Mouse (Mus musculus) lung, postnatal 0 days (tissue): ENCODE data around the gene Taf5. TPM values are rescaled to one million over a fixed set of nuclear protein-coding genes. Genes with fewer than 3 reads are reported as not detected.

Source experiments
- ATAC-seq: fragments of 200-750 bp; cut with Nextera tagmentation; 2 replicates; pipeline ENCODE4 v1.8.0; 2017; ENCODE audit warnings: moderate library complexity
- DNase-seq: peaks from one replicate; pipeline ENCODE4 v3.0.0-alpha.2; 2016; ENCODE audit warnings: low spot score
- H3K27ac ChIP-seq: fragments of 300-500 bp; sonication (generic); 2 replicates; pipeline ENCODE4 v1.5.1; 2014; ENCODE audit warnings: antibody characterized with exemption, mild to moderate bottlenecking, low read length, mixed read lengths
- H3K27me3 ChIP-seq: fragments of 300-500 bp; sonication (generic); replicated peaks from 2 replicates; pipeline ENCODE4 v1.6.1; 2014; ENCODE audit warnings: low read length, mixed read lengths; ENCODE audit not compliant: insufficient read depth
- H3K36me3 ChIP-seq: fragments of 300-500 bp; sonication (generic); 2 replicates; pipeline ENCODE4 v1.6.1; 2014; ENCODE audit warnings: low read length, mixed read lengths; ENCODE audit not compliant: insufficient read depth
- H3K4me1 ChIP-seq: fragments of 300-500 bp; sonication (generic); 2 replicates; pipeline ENCODE4 v1.6.1; 2014; ENCODE audit warnings: antibody characterized with exemption, low read depth, low read length, mixed read lengths; ENCODE audit not compliant: insufficient read depth
- H3K4me2 ChIP-seq: fragments of 300-500 bp; sonication (generic); replicated peaks from 2 replicates; pipeline ENCODE4 v1.6.1; 2014; ENCODE audit warnings: low read depth, mild to moderate bottlenecking, low read length, moderate library complexity, mixed read lengths
- H3K4me3 ChIP-seq: fragments of 300-500 bp; sonication (generic); 2 replicates; pipeline ENCODE4 v1.5.1; 2014; ENCODE audit warnings: low read depth, low read length
- H3K9ac ChIP-seq: fragments of 300-500 bp; sonication (generic); replicated peaks from 2 replicates; pipeline ENCODE4 v1.6.1; 2014; ENCODE audit warnings: low read depth, mild to moderate bottlenecking
- H3K9me3 ChIP-seq: fragments of 300-500 bp; sonication (generic); 2 replicates; pipeline ENCODE4 v1.6.1; 2016; ENCODE audit warnings: low read length, mixed read lengths
- CTCF ChIP-seq: IDR thresholded peaks from 2 replicates; pipeline ENCODE4 v1.5.1; 2016; ENCODE audit warnings: antibody characterized with exemption, mild to moderate bottlenecking
- EP300 ChIP-seq: IDR thresholded peaks from 2 replicates; pipeline ENCODE4 v1.6.1; 2016; ENCODE audit warnings: antibody characterized with exemption, mild to moderate bottlenecking, control low read depth
- WGBS: fragments of 180-500 bp; shearing (Covaris S2); extraction: QIAGEN DNeasy Blood & Tissue Kit; methylation state at CpG from one replicate; pipeline ENCODE4 v1.1.7; 2014; 5-methylcytosine and 5-hydroxymethylcytosine counted together
- polyA plus RNA-seq: library from polyadenylated mRNA; unstranded; fragments of >200 nt; fragmentation: Nextera tagmentation; extraction: Ambion mirVana; gene quantifications from 2 replicates; pipeline ENCODE4 v1.2.1, GENCODE M21; 2015

Gene Taf5
- 2.1 and 2.3 TPM in 2 replicates for polyA plus RNA-seq

- ATAC-seq (peak; percentile 81), DNase-seq (peak; percentile 99)
- 9% methylated on average over 48 of the region's 49 CpGs for WGBS
- Histone ChIP-seq H3K27me3 (no peaks in the 10 kb centered on the region), H3K9ac (peak within 1 kb of the TSS; percentile 81), H3K27ac (peak within 1 kb of the TSS; percentile 89), H3K4me1 (no peaks in the 10 kb centered on the region), H3K4me3 (peak within 1 kb of the TSS; percentile 97), H3K4me2 (peak within 1 kb of the TSS; percentile 84), H3K9me3 (no peaks in the 10 kb centered on the region), H3K36me3 (0 out of 2 replicates have a peak, but pooled peaks cover 3% of the 10 kb centered on the region)
- TF ChIP-seq CTCF (peak; percentile 45), EP300 (no peak)
Observed at GRCm38 (mm10) chr19:47067096-47067882, at the start of gene Taf5. TSS of gene Taf5 (plus strand) at chr19:47067746.

- DNase-seq (no peak), ATAC-seq (no peak)
- Histone ChIP-seq H3K4me3 (no peak overlapping the region), H3K36me3 (no peaks in the 10 kb centered on the region), H3K27ac (no peak overlapping the region), H3K9me3 (no peaks in the 10 kb centered on the region), H3K27me3 (peaks cover 37% of the 10 kb centered on the region), H3K9ac (no peak overlapping the region), H3K4me1 (peaks cover 8% of the 10 kb centered on the region), H3K4me2 (no peak overlapping the region)
- no peak for TF ChIP-seq CTCF
- 8% methylated on average over 3 of the region's 3 CpGs for WGBS
Observed at GRCm38 (mm10) chr19:47017831-47018230, 49.7 kb upstream of the Taf5 start.

GRCm38 (mm10) chr19:47018330-47018729 is 49.2 kb upstream of the Taf5 start:
- ATAC-seq (no peak), DNase-seq (no peak)
- TF ChIP-seq EP300, result no peak
- no peak for TF ChIP-seq CTCF
- Histone ChIP-seq H3K36me3 (no peaks in the 10 kb centered on the region), H3K9me3 (no peaks in the 10 kb centered on the region), H3K4me1 (peaks cover 8% of the 10 kb centered on the region), H3K9ac (no peak overlapping the region), H3K4me2 (no peak overlapping the region), H3K27ac (no peak overlapping the region), H3K4me3 (no peak overlapping the region), H3K27me3 (peaks cover 32% of the 10 kb centered on the region)
- 59% methylated on average over 2 of the region's 2 CpGs for WGBS

- H3K4me2 ChIP-seq, result no peak overlapping the region
- H3K27me3 ChIP-seq, result peaks cover 25% of the 10 kb centered on the region
- DNase-seq (no peak), ATAC-seq (no peak)
- H3K27ac ChIP-seq, result no peak overlapping the region
- no peaks in the 10 kb centered on the region for H3K36me3 ChIP-seq
- H3K9ac ChIP-seq, result no peak overlapping the region
- no peak for TF ChIP-seq EP300
- TF ChIP-seq CTCF, result no peak
- no peaks in the 10 kb centered on the region for H3K9me3 ChIP-seq
- peaks cover 6% of the 10 kb centered on the region for H3K4me1 ChIP-seq
- WGBS, result 25% methylated on average over 6 of the region's 6 CpGs
- no peak overlapping the region for H3K4me3 ChIP-seq
Observed at GRCm38 (mm10) chr19:47019326-47019725, 48.2 kb upstream of the Taf5 start.

GRCm38 (mm10) chr19:47022709-47023108 is 44.8 kb upstream of the Taf5 start:
- no peak for ATAC-seq
- H3K9me3 ChIP-seq, result no peaks in the 10 kb centered on the region

GRCm38 (mm10) chr19:47023546-47023945 is 44.0 kb upstream of the Taf5 start:
- ATAC-seq, result no peak
- WGBS, result 69% methylated on average over 13 of the region's 13 CpGs
- H3K9ac ChIP-seq, result no peak overlapping the region
- TF ChIP-seq CTCF, result no peak
- no peak for TF ChIP-seq EP300
- no peak for DNase-seq
- H3K9me3 ChIP-seq, result no peaks in the 10 kb centered on the region
- H3K4me3 ChIP-seq, result no peak overlapping the region
- no peaks in the 10 kb centered on the region for H3K4me1 ChIP-seq
- H3K4me2 ChIP-seq, result no peak overlapping the region
- H3K36me3 ChIP-seq, result no peaks in the 10 kb centered on the region
- H3K27ac ChIP-seq, result no peak overlapping the region
- H3K27me3 ChIP-seq, result no peaks in the 10 kb centered on the region

More at GRCm38 (mm10) chr19:47022709-47023108, 44.8 kb upstream of the Taf5 start:
- WGBS, result 81% methylated on average over 4 of the region's 4 CpGs
- Histone ChIP-seq H3K27ac (no peak overlapping the region), H3K4me1 (no peaks in the 10 kb centered on the region), H3K27me3 (no peaks in the 10 kb centered on the region), H3K4me2 (no peak overlapping the region), H3K9ac (no peak overlapping the region), H3K4me3 (no peak overlapping the region), H3K36me3 (no peaks in the 10 kb centered on the region)
- TF ChIP-seq CTCF (no peak), EP300 (no peak)
- no peak for DNase-seq
